Mouse (Mus musculus) limb, embryonic 12.5 days (tissue): ENCODE data around the gene Gm10643. TPM values are rescaled to one million over a fixed set of nuclear protein-coding genes. Genes with fewer than 3 reads are reported as not detected.

Experiments
- ATAC-seq: fragments of 200-750 bp; cut with Nextera tagmentation; 2 replicates; pipeline ENCODE4 v1.8.0; 2017; ENCODE audit warnings: low read depth, moderate TSS enrichment; ENCODE audit not compliant: insufficient number of reproducible peaks, insufficient read depth, low FRiP score, low TSS enrichment
- H3K27ac ChIP-seq: fragments of 300-500 bp; sonication (generic); 2 replicates; pipeline ENCODE4 v1.5.1; 2016; ENCODE audit warnings: mild to moderate bottlenecking, moderate library complexity
- H3K27me3 ChIP-seq: fragments of 300-500 bp; sonication (generic); 2 replicates; pipeline ENCODE4 v1.6.1; 2016; ENCODE audit warnings: mild to moderate bottlenecking, moderate library complexity
- H3K36me3 ChIP-seq: fragments of 300-500 bp; sonication (generic); 2 replicates; pipeline ENCODE4 v1.6.1; 2016; ENCODE audit warnings: mild to moderate bottlenecking, moderate library complexity
- H3K4me1 ChIP-seq: fragments of 300-500 bp; sonication (generic); replicated peaks from 2 replicates; pipeline ENCODE4 v1.6.1; 2016
- H3K4me2 ChIP-seq: fragments of 300-500 bp; sonication (generic); 2 replicates; pipeline ENCODE4 v1.6.1; 2016; ENCODE audit warnings: mild to moderate bottlenecking, moderate library complexity
- H3K4me3 ChIP-seq: fragments of 300-500 bp; sonication (generic); replicated peaks from 2 replicates; pipeline ENCODE4 v1.5.1; 2016; ENCODE audit warnings: mild to moderate bottlenecking
- H3K9ac ChIP-seq: fragments of 300-500 bp; sonication (generic); replicated peaks from 2 replicates; pipeline ENCODE4 v1.6.1; 2016; ENCODE audit warnings: mild to moderate bottlenecking, moderate library complexity
- H3K9me3 ChIP-seq: fragments of 300-500 bp; sonication (generic); 2 replicates; pipeline ENCODE4 v1.6.1; 2016; ENCODE audit warnings: mild to moderate bottlenecking, moderate library complexity
- WGBS: fragments of 180-500 bp; shearing (Covaris S2); methylation state at CpG from one replicate; pipeline ENCODE4 v1.1.7; 2016; 5-methylcytosine and 5-hydroxymethylcytosine counted together
- microRNA counts: library from miRNA; unstranded; fragments of <30 nt; microRNA quantifications from one replicate; lab custom pipeline; 2017
- microRNA-seq: library from miRNA; unstranded; fragments of <30 nt; microRNA quantifications from one replicate; pipeline ENCODE4, GENCODE M21; 2017
- polyA plus RNA-seq: library from polyadenylated mRNA; unstranded; fragments of >200 nt; fragmentation: Nextera tagmentation; extraction: Ambion mirVana; gene quantifications from 2 replicates; pipeline ENCODE4 v1.2.1, GENCODE M21; 2016

The Gm10643 gene
- polyA plus RNA-seq, 1 experiment from 2014 or later = 1.5 TPM

GRCm38 (mm10) chr8:84015833-84016232, 49.1 kb downstream of the Gm10643 start:
- 92% methylated on average over 5 of the region's 5 CpGs for WGBS

More at GRCm38 (mm10) chr8:84015833-84016232, 49.1 kb downstream of the Gm10643 start:
- Histone ChIP-seq H3K27me3 (peaks cover 60% of the 10 kb centered on the region), H3K36me3 (no peaks in the 10 kb centered on the region), H3K4me1 (peaks cover 17% of the 10 kb centered on the region), H3K4me2 (no peak overlapping the region), H3K27ac (no peak overlapping the region), H3K9me3 (0 out of 2 replicates have a peak, but pooled peaks cover 4% of the 10 kb centered on the region), H3K4me3 (no peak overlapping the region), H3K9ac (no peak overlapping the region)
- no peak for ATAC-seq

MicroRNA genes within 50 kb of the gene (microRNA counts, 519-probe panel; counts per million panel counts)
- microRNA mmu-miR-709 (lab: Ali Mortazavi, UCI) = not detected

Small RNA genes lying within 50 kb of the gene (microRNA-seq; reads per million reads assigned to microRNA genes)
- gene Mir709 = not detected

Other genes starting within 250 kb of the Gm10643 start
- gene Adgrl1, start 165.0 kb downstream of the Gm10643 start, polyA plus RNA-seq = 28.2 and 32.7 TPM in 2 replicates
- gene Gm10644, start 109.9 kb downstream of the Gm10643 start, polyA plus RNA-seq = 0.40 and 0.63 TPM in 2 replicates
- 52.2 and 54.3 TPM in 2 replicates for gene Asf1b, start 109.6 kb downstream of the Gm10643 start, polyA plus RNA-seq
- gene Prkaca, start 92.1 kb downstream of the Gm10643 start, polyA plus RNA-seq = 186 and 196 TPM in 2 replicates
- 13.0 and 14.4 TPM in 2 replicates for gene Samd1, start 67.5 kb downstream of the Gm10643 start, polyA plus RNA-seq
- 0.73 and 1.6 TPM in 2 replicates for gene 1700067K01Rik, start 63.6 kb downstream of the Gm10643 start, polyA plus RNA-seq
- gene 2210011C24Rik, start 53.0 kb downstream of the Gm10643 start, polyA plus RNA-seq = 0.64 TPM in 1 of 2 replicates, not detected in the other
- 4.7 and 6.7 TPM in 2 replicates for gene Palm3, start 43.7 kb downstream of the Gm10643 start, polyA plus RNA-seq
- 0.61 and 0.68 TPM in 2 replicates for gene Il27ra, start 22.5 kb downstream of the Gm10643 start, polyA plus RNA-seq
- gene Rln3, start 20.1 kb downstream of the Gm10643 start, polyA plus RNA-seq = not detected in 2 replicates
- 10.1 and 11.1 TPM in 2 replicates for gene Rfx1, start 1.7 kb upstream of the Gm10643 start, polyA plus RNA-seq
- gene Dcaf15, start 39.6 kb upstream of the Gm10643 start, polyA plus RNA-seq = 16.3 and 17.0 TPM in 2 replicates
- 0.83 and 1.1 TPM in 2 replicates for gene Podnl1, start 60.9 kb upstream of the Gm10643 start, polyA plus RNA-seq
- gene Cc2d1a, start 82.8 kb upstream of the Gm10643 start, polyA plus RNA-seq = 26.2 and 28.7 TPM in 2 replicates
- gene 4930432K21Rik, start 82.9 kb upstream of the Gm10643 start, polyA plus RNA-seq = 1.6 TPM in 2 replicates
- gene Nanos3, start 120.1 kb upstream of the Gm10643 start, polyA plus RNA-seq = 3.3 and 5.5 TPM in 2 replicates
- gene Zswim4, start 171.9 kb upstream of the Gm10643 start, polyA plus RNA-seq = 33.1 and 34.3 TPM in 2 replicates
- 338 and 352 TPM in 2 replicates for gene D8Ertd738e, start 184.6 kb upstream of the Gm10643 start, polyA plus RNA-seq
- 78.4 and 80.1 TPM in 2 replicates for gene Mri1, start 192.2 kb upstream of the Gm10643 start, polyA plus RNA-seq
- gene Ccdc130, start 205.2 kb upstream of the Gm10643 start, polyA plus RNA-seq = 19.0 and 20.3 TPM in 2 replicates